Mouse (Mus musculus) ovary, adult 2 months (tissue): ENCODE measurements around the gene Ripk4. TPM values are rescaled to one million over a fixed set of nuclear protein-coding genes. Genes with fewer than 3 reads are reported as not detected.

Experiments used
- polyA plus RNA-seq: library from polyadenylated mRNA; depleted of rRNA; stranded (reverse); fragments of >200 nt; gene quantifications from 2 replicates; pipeline ENCODE4 v1.2.3, GENCODE M21; 2012; rRNA removed

Gene Ripk4
- 6.2 and 7.3 TPM in 2 replicates for polyA plus RNA-seq

GRCm38 (mm10) chr16:97763061-97763989 is at the start of gene Ripk4:
Gene Ripk4, minus strand, starts transcription at chr16:97763787.

Other genes with a start within 250 kb of the Ripk4 start
- gene Fam3b, start 249.0 kb downstream of the Ripk4 start, polyA plus RNA-seq: 0.50 and 0.89 TPM in 2 replicates
- gene Tmprss2, start 152.6 kb downstream of the Ripk4 start, polyA plus RNA-seq: 10.9 and 12.8 TPM in 2 replicates
- 23.9 and 27.8 TPM in 2 replicates for gene Prdm15, start 88.1 kb upstream of the Ripk4 start, polyA plus RNA-seq
- gene C2cd2, start 198.8 kb upstream of the Ripk4 start, polyA plus RNA-seq: 28.9 and 58.6 TPM in 2 replicates
- gene Zbtb21, start 198.8 kb upstream of the Ripk4 start, polyA plus RNA-seq: 18.4 and 22.9 TPM in 2 replicates
- 4.2 and 5.0 TPM in 2 replicates for gene B230307C23Rik, start 233.5 kb upstream of the Ripk4 start, polyA plus RNA-seq